ENCODE assay signal across 8 mouse cellular contexts in the genomic region with DNA sequence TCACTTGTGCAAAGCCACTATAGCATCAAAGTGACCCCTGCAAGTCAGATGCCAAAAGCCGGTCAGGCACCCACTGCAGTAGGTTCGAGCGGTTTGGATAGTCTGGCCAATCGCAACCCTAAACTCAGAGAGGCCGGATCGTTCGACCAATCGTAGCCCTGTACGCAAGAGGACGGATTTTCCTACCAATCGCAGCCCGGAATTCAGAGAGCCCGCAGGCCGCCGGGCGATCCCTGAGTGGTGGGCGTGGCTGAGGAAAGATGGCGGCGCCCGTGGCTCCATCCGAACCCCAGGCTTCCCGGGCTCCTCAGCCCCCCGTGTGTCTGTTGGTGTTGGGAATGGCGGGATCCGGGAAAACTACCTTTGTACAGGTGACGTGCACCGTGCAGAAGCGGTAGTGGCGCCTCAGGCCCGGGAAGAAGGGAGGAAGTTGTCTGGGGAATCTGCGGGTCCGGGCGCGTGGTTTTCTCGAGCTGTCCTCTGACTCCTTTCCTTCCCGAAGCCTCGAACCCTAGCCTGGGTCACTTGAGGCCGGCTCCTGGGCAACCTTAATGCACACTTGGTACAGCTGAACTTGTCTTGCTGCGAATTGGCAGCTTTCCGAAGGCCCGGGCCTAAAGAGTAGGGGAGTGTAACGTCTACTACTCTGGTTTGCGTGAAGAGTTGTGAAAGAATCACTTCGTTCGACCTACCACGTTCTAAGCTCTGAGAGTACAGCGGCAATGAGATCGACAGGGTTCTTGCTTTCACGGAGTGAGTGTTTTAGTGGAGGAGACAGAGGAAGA. TPM values are rescaled to one million over a fixed set of nuclear protein-coding genes. Genes with fewer than 3 reads are reported as not detected.
A peak's percentile ranks its signal among the peaks of the same experiment; 100 is the strongest.
DNase-seq lines count a peak whose midpoint lies in the region; ATAC-seq and TF ChIP-seq lines count a peak whose summit lies in the region.

A gene (plus strand): TSS at position 229 of the 785 bp plus-strand sequence.

- H3K27ac ChIP-seq in hindbrain, embryonic 13.5 days: peak within 1 kb of the TSS; percentile 14; the same call in 1 of the 2 replicates

- peak; percentile 99 for ATAC-seq in Patski
- peak; percentile 100 for ATAC-seq in hindbrain, embryonic 13.5 days (ENCODE audit: low FRiP score)

- TF ChIP-seq CTCF in Patski (IDR thresholded peaks at IDR 0.05): no peak

- peak within 1 kb of the TSS; percentile 89 for H3K4me3 ChIP-seq in hindbrain, embryonic 13.5 days

- H3K4me2 ChIP-seq in hindbrain, embryonic 13.5 days: peak within 1 kb of the TSS; percentile 86

- H3K27me3 ChIP-seq in Patski: peaks cover 13% of the 10 kb centered on the region
- no peaks in the 10 kb centered on the region for H3K27me3 ChIP-seq in hindbrain, embryonic 13.5 days

- DNase-seq in Patski (ENCODE audit: low read depth, low spot score): peak; percentile 70
- peak; percentile 92 for DNase-seq in cerebellum, postnatal 14 days
- DNase-seq in frontal cortex, postnatal 14 days (ENCODE audit: low spot score in 2 of 2): peak; percentile 84 to 91
- DNase-seq in layer of hippocampus, postnatal 25 days (ENCODE audit: extremely low spot score in 1 of 2, low spot score in 1 of 2): peak; percentile 72 to 77
- DNase-seq in lung, postnatal 25 days (ENCODE audit: low spot score): peak; percentile 94
- DNase-seq in retina, embryonic 14.5 days (ENCODE audit: low spot score): peak; percentile 95
- DNase-seq in thymus, postnatal 4 days: peak; percentile 88

- H3K36me3 ChIP-seq in hindbrain, embryonic 13.5 days: peaks cover 33% of the 10 kb centered on the region

- H3K9me3 ChIP-seq in hindbrain, embryonic 13.5 days: 0 out of 2 replicates have a peak, but pooled peaks cover 3% of the 10 kb centered on the region

- peaks cover 14% of the 10 kb centered on the region for H3K4me1 ChIP-seq in hindbrain, embryonic 13.5 days (replicated peaks)

- under 1% methylated on average over 48 of the region's 49 CpGs for WGBS in hindbrain, embryonic 13.5 days

- POLR2A ChIA-PET in Patski (lab: Charles Lee): no interaction called here

- in situ Hi-C loops in Patski (cut with MboI; ENCODE audit: low pct_unique_long_range_greater_than_20kb): no loop called here

- H3K9ac ChIP-seq in hindbrain, embryonic 13.5 days: peak within 1 kb of the TSS; percentile 80

- CTCF ChIA-PET in Patski (lab: Charles Lee): no interaction called here

RNA-seq across cellular contexts. Expression of the gene that starts here (rescaled TPM):
- 37.4 TPM for polyA plus RNA-seq in Patski (2021)
- polyA plus RNA-seq in hindbrain, embryonic 13.5 days (2015; fragmentation: Nextera tagmentation; extraction: Ambion mirVana): 74.0 and 83.8 TPM in 2 replicates
- total RNA-seq in layer of hippocampus, postnatal 25 days (2021): 10 to 100 TPM; 31.8 to 34.1 TPM

Comparison
In these comparisons a context has a peak if more than half of its experiments do, and no peak if none do; other contexts are left out.
1. Peak in every context shown above with its lines: DNase-seq, ATAC-seq, H3K4me3 ChIP-seq and H3K27ac ChIP-seq.